Mouse (Mus musculus): ENCODE results near the gene Ifngr1.

DNA sequence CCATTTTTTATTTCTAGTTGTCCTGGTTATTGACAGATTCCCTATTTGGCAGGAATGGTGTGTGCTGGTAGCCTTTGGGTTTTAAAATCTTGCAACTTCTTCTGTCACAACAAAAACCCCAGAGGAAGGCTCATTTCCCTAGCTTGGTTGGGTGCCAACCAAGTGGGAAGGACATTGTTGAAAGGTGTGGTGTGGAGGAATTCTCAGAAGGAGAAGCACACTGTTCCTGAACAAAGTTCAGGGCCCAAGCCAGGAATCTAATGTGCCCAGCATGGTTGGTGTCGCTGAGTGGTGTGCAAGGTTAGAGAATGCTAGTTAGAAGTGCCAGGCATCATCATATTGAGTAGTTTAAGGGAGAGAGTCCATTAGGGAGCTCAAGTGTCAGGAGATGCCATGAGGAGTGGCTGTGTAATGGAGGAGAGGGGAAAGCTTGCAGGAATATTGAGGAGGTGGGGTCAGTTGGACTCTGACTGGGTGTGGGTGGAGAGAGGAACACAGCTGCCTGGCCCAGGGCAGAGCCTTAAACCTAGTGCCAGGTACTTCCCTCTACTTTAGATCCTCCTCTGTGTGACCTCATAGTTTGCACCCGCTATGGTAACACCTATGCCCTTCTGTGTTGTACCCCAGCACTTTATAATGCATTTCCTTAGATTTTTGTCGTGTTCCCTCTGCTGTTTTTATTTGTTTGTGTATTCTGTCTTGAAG is 2.6 kb downstream of the Ifngr1 start:
- TF ChIP-seq POLR2A (IDR thresholded peaks at IDR 0.05; ENCODE audit: low read depth, low read length) (peak; percentile 23; the same call in 1 of the 2 replicates), CTCF (IDR thresholded peaks at IDR 0.05; ENCODE audit: extremely low read depth, insufficient read length, insufficient replicate concordance, low read depth, low read length) (no peak)
